Mouse (Mus musculus) spleen, adult 2 months (tissue): Measurements from ENCODE around the gene Foxo3.

ENCODE experiments used
- CTCF ChIP-seq: fragments of 200-500 bp; IDR thresholded peaks from 2 replicates; pipeline ENCODE4 v1.5.1; 2011; ENCODE audit warnings: mild to moderate bottlenecking, inconsistent platforms; ENCODE audit not compliant: insufficient read depth, insufficient read length, insufficient replicate concordance; ENCODE audit errors: extremely low read depth
- POLR2A ChIP-seq: fragments of 200-500 bp; IDR thresholded peaks from 2 replicates; pipeline ENCODE4 v1.6.1; 2011; ENCODE audit warnings: low read depth, low read length, inconsistent platforms

- TF ChIP-seq CTCF (no peak), POLR2A (no peak)
These were observed 54.6 kb downstream of the Foxo3 start for GRCm38 (mm10) chr10:42221996-42222395.
